Mouse (Mus musculus): ENCODE data around the gene Fam3a. TPM values are rescaled to one million over a fixed set of nuclear protein-coding genes. Genes with fewer than 3 reads are reported as not detected.

The Fam3a gene
- polyA plus RNA-seq, 1 experiment from 2014 or later, result 30.8 TPM

DNA sequence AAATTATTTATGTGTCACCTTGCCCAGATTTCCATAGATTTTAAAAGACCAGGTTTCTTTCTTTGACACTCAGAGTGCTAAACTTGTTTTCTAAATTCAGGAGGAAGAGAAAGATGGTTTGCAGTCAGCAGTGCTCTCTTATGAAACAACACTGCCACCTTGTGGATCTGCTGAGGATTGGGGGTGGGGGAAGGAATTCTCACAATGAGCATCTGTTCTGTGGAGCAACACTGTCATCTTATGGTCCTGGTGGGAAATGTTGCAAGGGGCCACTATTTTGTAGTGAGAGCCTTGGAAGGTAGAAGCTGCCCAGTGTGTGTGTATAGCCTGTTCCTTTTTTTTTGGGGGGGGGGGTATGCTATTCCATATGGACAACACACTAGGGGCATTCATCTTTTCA lies 20.3 kb upstream of the Fam3a start:
- H3K4me3 ChIP-seq (ENCODE audit: low read depth, low read length), result no peak overlapping the region
- no peaks in the 10 kb centered on the region for H3K4me1 ChIP-seq (ENCODE audit: control insufficient read depth, insufficient read depth, low read length)
- DNase-seq (ENCODE audit: low spot score) (peak; percentile 73), ATAC-seq (ENCODE audit: insufficient read depth, low FRiP score, low TSS enrichment) (no peak; the same call in 1 of the 2 replicates)
- H3K9me3 ChIP-seq (ENCODE audit: control insufficient read depth, low read length), result no peaks in the 10 kb centered on the region
- no peaks in the 10 kb centered on the region for H3K36me3 ChIP-seq (ENCODE audit: control insufficient read depth, insufficient read depth, low read length)
- H3K4me2 ChIP-seq (ENCODE audit: low read depth), result no peak overlapping the region
- H3K27me3 ChIP-seq (ENCODE audit: control insufficient read depth, insufficient read depth, low read length), result no peaks in the 10 kb centered on the region
- no peak overlapping the region for H3K9ac ChIP-seq (ENCODE audit: low read length)
- no peak overlapping the region for H3K27ac ChIP-seq (ENCODE audit: low read depth, low read length)

DNA sequence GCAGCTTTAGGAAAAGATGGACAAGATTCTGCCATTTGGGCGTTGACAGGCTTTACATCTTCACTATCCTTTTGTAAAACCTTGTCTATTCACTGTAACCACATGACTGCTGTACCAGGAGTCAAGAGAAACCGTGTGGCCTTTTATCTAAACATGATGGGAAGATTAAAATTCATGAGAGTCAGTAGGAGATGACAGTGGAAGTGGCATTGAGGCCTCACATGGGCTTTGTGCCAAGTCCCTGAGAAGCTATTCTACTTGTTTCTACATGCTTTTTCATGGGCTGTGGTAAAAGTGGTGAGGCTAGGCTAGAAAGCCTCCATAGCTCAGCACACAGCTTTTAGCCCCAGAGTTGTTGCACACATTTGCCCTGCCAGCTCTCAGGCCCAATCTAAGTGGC lies 15.3 kb upstream of the Fam3a start:
- no peaks in the 10 kb centered on the region for H3K4me1 ChIP-seq (ENCODE audit: control insufficient read depth, insufficient read depth, low read length)
- H3K27ac ChIP-seq (ENCODE audit: low read depth, low read length), result no peak overlapping the region
- WGBS, result 53% methylated on average over 2 of the region's 2 CpGs
- H3K27me3 ChIP-seq (ENCODE audit: control insufficient read depth, insufficient read depth, low read length), result no peaks in the 10 kb centered on the region
- no peak for ATAC-seq (ENCODE audit: insufficient read depth, low FRiP score, low TSS enrichment)
- H3K9ac ChIP-seq (ENCODE audit: low read length), result no peak overlapping the region
- no peak for DNase-seq (ENCODE audit: low spot score)
- H3K4me3 ChIP-seq (ENCODE audit: low read depth, low read length), result no peak overlapping the region
- H3K9me3 ChIP-seq (ENCODE audit: control insufficient read depth, low read length), result no peaks in the 10 kb centered on the region
- no peak overlapping the region for H3K4me2 ChIP-seq (ENCODE audit: low read depth)
- no peaks in the 10 kb centered on the region for H3K36me3 ChIP-seq (ENCODE audit: control insufficient read depth, insufficient read depth, low read length)

DNA sequence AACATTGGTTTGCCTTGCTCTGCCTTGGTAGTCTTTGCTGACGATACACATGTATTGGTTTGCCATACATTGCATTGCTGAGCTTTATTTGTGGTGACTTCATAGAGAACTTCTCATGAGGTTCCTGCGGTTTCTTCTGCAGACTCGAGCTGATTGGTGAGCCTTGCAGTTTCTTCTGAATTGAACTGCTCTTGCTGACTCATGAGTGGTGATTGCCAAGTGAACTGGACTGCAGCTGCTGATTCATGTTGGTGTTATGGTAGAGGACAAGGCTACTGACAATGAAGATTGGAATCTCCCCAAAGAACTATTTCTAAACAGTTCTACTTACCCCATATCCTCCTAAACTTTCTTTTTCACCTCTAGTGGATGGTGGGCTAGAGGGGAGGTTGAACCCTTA lies 7.1 kb upstream of the Fam3a start:
- H3K27me3 ChIP-seq (ENCODE audit: control insufficient read depth, insufficient read depth, low read length), result no peaks in the 10 kb centered on the region
- no peak overlapping the region for H3K27ac ChIP-seq (ENCODE audit: low read depth, low read length)
- H3K4me1 ChIP-seq (ENCODE audit: control insufficient read depth, insufficient read depth, low read length), result no peaks in the 10 kb centered on the region
- no peaks in the 10 kb centered on the region for H3K36me3 ChIP-seq (ENCODE audit: control insufficient read depth, insufficient read depth, low read length)
- WGBS, result 85% methylated on average over 3 of the region's 3 CpGs
- no peak overlapping the region for H3K4me2 ChIP-seq (ENCODE audit: low read depth)
- no peak overlapping the region for H3K4me3 ChIP-seq (ENCODE audit: low read depth, low read length)
- no peaks in the 10 kb centered on the region for H3K9me3 ChIP-seq (ENCODE audit: control insufficient read depth, low read length)
- ATAC-seq (ENCODE audit: insufficient read depth, low FRiP score, low TSS enrichment) (no peak), DNase-seq (ENCODE audit: low spot score) (no peak)
- H3K9ac ChIP-seq (ENCODE audit: low read length), result no peak overlapping the region

DNA sequence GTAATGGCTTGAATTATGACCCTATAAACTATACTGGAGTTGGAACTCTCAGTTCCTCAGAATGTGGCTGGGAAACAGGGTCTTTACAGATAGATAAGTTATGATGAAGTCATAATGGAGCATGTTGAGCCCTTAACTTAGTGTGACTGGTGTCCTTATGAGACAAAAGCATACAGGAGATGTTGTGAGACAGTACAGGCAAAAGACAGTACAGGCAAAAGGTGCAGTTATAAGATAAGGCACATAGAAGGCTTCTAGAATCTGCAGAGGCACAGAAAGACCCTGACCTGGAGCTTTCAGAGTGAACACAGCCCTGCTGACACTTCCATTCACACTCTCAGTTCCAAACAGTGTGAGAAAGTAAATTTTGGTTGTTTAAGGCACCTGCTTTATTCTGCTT lies 4.9 kb downstream of the Fam3a start:
- Histone ChIP-seq H3K4me1 (ENCODE audit: control insufficient read depth, insufficient read depth, low read length) (no peaks in the 10 kb centered on the region), H3K9me3 (ENCODE audit: control insufficient read depth, low read length) (no peaks in the 10 kb centered on the region), H3K9ac (ENCODE audit: low read length) (no peak overlapping the region), H3K36me3 (ENCODE audit: control insufficient read depth, insufficient read depth, low read length) (no peaks in the 10 kb centered on the region), H3K27me3 (ENCODE audit: control insufficient read depth, insufficient read depth, low read length) (no peaks in the 10 kb centered on the region), H3K4me2 (ENCODE audit: low read depth) (no peak overlapping the region), H3K4me3 (ENCODE audit: low read depth, low read length) (no peak overlapping the region), H3K27ac (ENCODE audit: low read depth, low read length) (no peak overlapping the region)
- no peak for DNase-seq (ENCODE audit: low spot score)
- ATAC-seq (ENCODE audit: insufficient read depth, low FRiP score, low TSS enrichment), result no peak

DNA sequence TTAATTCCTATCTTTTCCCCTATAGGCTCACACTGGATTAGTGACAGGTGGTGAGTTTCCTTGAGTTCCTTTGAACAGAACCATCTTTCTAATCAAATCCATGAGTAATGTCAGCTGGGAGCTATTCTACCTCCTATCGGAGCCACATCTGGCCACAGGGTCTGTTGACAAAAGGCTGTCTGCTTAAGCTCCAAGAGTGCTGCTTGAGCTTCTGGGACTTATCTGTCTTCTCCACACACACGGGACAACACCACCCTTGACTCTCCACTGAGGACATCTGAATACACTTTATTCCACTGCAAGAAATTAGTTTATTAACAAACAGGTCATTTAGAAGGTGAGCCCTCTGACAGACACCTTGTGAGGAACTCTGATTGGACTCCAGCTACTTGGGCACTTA lies 8.6 kb downstream of the Fam3a start:
- DNase-seq (ENCODE audit: low spot score) (no peak), ATAC-seq (ENCODE audit: insufficient read depth, low FRiP score, low TSS enrichment) (no peak)
- H3K9ac ChIP-seq (ENCODE audit: low read length), result no peak overlapping the region
- no peaks in the 10 kb centered on the region for H3K4me1 ChIP-seq (ENCODE audit: control insufficient read depth, insufficient read depth, low read length)
- no peaks in the 10 kb centered on the region for H3K27me3 ChIP-seq (ENCODE audit: control insufficient read depth, insufficient read depth, low read length)
- no peaks in the 10 kb centered on the region for H3K9me3 ChIP-seq (ENCODE audit: control insufficient read depth, low read length)
- H3K4me2 ChIP-seq (ENCODE audit: low read depth), result no peak overlapping the region
- WGBS, result 87% methylated on average over 2 of the region's 2 CpGs
- H3K4me3 ChIP-seq (ENCODE audit: low read depth, low read length), result no peak overlapping the region
- H3K36me3 ChIP-seq (ENCODE audit: control insufficient read depth, insufficient read depth, low read length), result no peaks in the 10 kb centered on the region
- H3K27ac ChIP-seq (ENCODE audit: low read depth, low read length), result no peak overlapping the region

DNA sequence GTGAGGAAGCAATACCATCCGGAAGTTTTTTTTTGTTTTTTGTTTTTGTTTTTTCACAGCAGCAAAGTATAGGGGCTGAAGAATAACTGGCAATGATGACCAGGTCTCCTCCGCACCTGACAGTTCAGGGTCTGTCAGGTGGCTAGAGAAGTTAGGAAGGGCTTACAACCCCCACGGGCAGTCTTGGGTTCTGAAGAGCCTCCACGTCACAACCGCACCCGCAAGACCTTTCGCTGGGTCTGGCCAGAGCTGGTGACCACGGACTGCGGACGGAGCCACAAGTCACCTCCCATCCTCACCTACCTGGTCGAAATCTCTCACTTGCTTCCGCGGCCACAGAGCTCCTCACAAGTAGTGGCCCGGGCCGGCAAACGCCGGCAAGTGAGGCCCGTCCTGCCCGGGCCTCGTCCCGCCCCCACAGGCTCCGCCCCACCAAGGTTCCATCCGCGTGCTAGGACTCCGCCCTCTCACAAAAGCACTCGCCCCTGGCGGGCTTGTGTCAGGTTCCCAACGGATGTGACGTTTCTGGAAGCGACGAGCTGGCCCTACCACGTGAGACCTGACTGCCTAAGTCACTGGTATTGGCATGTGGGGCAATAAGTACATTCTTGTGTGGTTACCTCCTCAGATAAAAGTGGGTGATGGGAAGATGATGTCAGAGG lies 20.1 kb downstream of the Fam3a start, which contains the start of the genes Ubl4a and Slc10a3:
Gene Ubl4a, minus strand, starts transcription at position 331 of the 662 bp plus-strand sequence.
Gene Slc10a3, minus strand, starts transcription at position 462 of the 662 bp plus-strand sequence.
- H3K4me1 ChIP-seq (ENCODE audit: control insufficient read depth, insufficient read depth, low read length), result no peaks in the 10 kb centered on the region
- peak within 1 kb of the TSS; percentile 37 for H3K4me3 ChIP-seq (ENCODE audit: low read depth, low read length)
- no peaks in the 10 kb centered on the region for H3K27me3 ChIP-seq (ENCODE audit: control insufficient read depth, insufficient read depth, low read length)
- H3K9ac ChIP-seq (ENCODE audit: low read length), result peak within 1 kb of the TSS; percentile 50
- H3K9me3 ChIP-seq (ENCODE audit: control insufficient read depth, low read length), result no peaks in the 10 kb centered on the region
- DNase-seq (ENCODE audit: low spot score) (peak; percentile 86), ATAC-seq (ENCODE audit: insufficient read depth, low FRiP score, low TSS enrichment) (peak; percentile 91)
- H3K27ac ChIP-seq (ENCODE audit: low read depth, low read length), result no peak within 1 kb of the TSS
- H3K4me2 ChIP-seq (ENCODE audit: low read depth), result peak within 1 kb of the TSS; percentile 48
- WGBS, result 18% methylated on average over 31 of the region's 32 CpGs
- H3K36me3 ChIP-seq (ENCODE audit: control insufficient read depth, insufficient read depth, low read length), result no peaks in the 10 kb centered on the region

DNA sequence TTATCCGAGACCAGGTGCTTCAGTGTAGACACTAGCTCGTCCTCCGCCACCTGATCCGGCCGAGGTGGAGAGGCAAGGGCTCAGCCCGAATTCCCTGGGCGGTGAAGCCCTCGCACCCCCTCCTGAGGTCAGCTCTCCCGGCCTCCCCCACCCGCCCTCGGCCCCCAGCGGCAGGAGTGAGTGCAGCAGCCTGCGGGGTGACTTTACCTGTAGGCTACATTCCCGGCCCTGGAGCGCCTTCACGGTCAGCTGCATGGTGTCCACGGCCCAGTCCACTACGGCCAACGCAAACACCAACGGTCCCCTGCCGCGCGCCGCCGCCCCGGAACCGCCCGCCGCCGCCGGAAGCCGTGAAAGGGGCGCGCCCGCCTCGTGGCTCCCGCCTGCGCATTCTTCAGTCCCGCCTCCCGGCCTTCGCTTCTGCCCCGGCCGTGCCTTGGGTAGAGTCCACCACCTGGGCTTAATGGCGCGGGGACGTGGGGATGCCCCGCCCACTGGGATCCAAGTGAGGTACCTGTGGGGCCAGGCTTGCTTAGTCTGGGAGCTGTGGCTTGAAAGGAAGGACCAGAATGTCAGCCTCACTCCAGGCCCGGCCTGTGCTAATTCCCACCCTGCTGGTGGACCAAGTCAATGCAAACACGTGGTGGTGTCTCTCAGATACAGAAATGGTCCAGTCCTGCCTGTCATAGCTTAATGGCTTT lies 24.7 kb downstream of the Fam3a start:
- H3K27ac ChIP-seq (ENCODE audit: low read depth, low read length), result no peak overlapping the region
- 25% methylated on average over 35 of the region's 49 CpGs for WGBS
- DNase-seq (ENCODE audit: low spot score), result peak; percentile 76

DNA sequence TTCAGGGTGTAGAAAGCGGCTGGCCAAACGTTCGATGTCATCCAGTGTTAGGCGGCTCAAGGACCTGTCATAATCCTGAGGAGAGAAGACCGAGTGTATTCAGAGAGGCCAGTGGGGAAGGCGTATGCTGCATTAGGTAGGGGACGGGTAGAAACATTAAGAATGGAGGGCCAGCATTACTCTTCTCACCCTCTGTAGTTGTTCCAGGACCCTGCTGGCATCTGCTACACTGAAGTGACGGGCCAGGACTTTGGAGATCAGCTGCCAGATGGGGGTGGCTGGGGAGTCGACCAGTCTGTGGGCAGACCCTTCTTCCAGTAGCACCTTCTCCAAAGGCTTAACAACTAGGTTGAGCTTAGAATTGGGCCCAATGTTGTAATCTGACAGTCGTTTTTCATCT lies 25.6 kb downstream of the Fam3a start:
- Histone ChIP-seq H3K4me2 (ENCODE audit: low read depth) (peak overlapping the region; percentile 59), H3K9me3 (ENCODE audit: control insufficient read depth, low read length) (no peaks in the 10 kb centered on the region), H3K4me1 (ENCODE audit: control insufficient read depth, insufficient read depth, low read length) (no peaks in the 10 kb centered on the region), H3K4me3 (ENCODE audit: low read depth, low read length) (peak overlapping the region; percentile 51), H3K36me3 (ENCODE audit: control insufficient read depth, insufficient read depth, low read length) (no peaks in the 10 kb centered on the region), H3K27me3 (ENCODE audit: control insufficient read depth, insufficient read depth, low read length) (no peaks in the 10 kb centered on the region), H3K9ac (ENCODE audit: low read length) (peak overlapping the region; percentile 73), H3K27ac (ENCODE audit: low read depth, low read length) (no peak overlapping the region)
- ATAC-seq (ENCODE audit: insufficient read depth, low FRiP score, low TSS enrichment) (no peak), DNase-seq (ENCODE audit: low spot score) (no peak)
- 72% methylated on average over 10 of the region's 10 CpGs for WGBS

More for the DNA sequence above, 24.7 kb downstream of the Fam3a start:
- Histone ChIP-seq H3K4me3 (ENCODE audit: low read depth, low read length) (peak overlapping the region; percentile 51), H3K9me3 (ENCODE audit: control insufficient read depth, low read length) (no peaks in the 10 kb centered on the region), H3K4me1 (ENCODE audit: control insufficient read depth, insufficient read depth, low read length) (no peaks in the 10 kb centered on the region), H3K4me2 (ENCODE audit: low read depth) (peak overlapping the region; percentile 59), H3K36me3 (ENCODE audit: control insufficient read depth, insufficient read depth, low read length) (no peaks in the 10 kb centered on the region), H3K9ac (ENCODE audit: low read length) (peak overlapping the region; percentile 73), H3K27me3 (ENCODE audit: control insufficient read depth, insufficient read depth, low read length) (no peaks in the 10 kb centered on the region)
- peak; percentile 75 for ATAC-seq (ENCODE audit: insufficient read depth, low FRiP score, low TSS enrichment)

DNA sequence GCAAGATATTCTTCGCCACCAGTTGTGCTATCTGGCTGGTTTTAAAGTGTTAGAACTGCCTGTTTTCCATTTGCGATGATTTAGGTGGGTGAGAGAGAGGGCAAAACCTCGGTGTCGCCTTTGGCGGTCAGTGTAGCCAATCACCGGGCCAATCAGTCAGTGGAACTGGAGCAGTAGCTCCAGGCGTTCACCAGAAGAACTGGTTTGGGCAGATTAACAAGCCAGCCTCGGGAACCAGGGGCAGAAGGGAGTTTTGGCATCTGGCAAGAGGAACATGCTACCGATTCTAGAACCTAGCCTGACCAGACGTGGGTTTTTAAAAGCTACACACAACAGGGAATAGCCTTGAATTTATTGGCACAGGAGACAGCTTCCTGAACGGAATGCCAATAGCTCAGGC lies 33.9 kb downstream of the Fam3a start:
- Histone ChIP-seq H3K9me3 (ENCODE audit: control insufficient read depth, low read length) (no peaks in the 10 kb centered on the region), H3K36me3 (ENCODE audit: control insufficient read depth, insufficient read depth, low read length) (no peaks in the 10 kb centered on the region), H3K9ac (ENCODE audit: low read length) (no peak overlapping the region), H3K4me1 (ENCODE audit: control insufficient read depth, insufficient read depth, low read length) (no peaks in the 10 kb centered on the region), H3K27me3 (ENCODE audit: control insufficient read depth, insufficient read depth, low read length) (no peaks in the 10 kb centered on the region), H3K4me2 (ENCODE audit: low read depth) (no peak overlapping the region), H3K27ac (ENCODE audit: low read depth, low read length) (no peak overlapping the region), H3K4me3 (ENCODE audit: low read depth, low read length) (no peak overlapping the region)
- DNase-seq (ENCODE audit: low spot score) (no peak), ATAC-seq (ENCODE audit: insufficient read depth, low FRiP score, low TSS enrichment) (no peak)
- 52% methylated on average over 11 of the region's 11 CpGs for WGBS
